Mouse (Mus musculus): Measurements from ENCODE around the gene Gnb4. TPM values are rescaled to one million over a fixed set of nuclear protein-coding genes. Genes with fewer than 3 reads are reported as not detected.

The Gnb4 gene
- polyA plus RNA-seq, 1 experiment, result 13.9 TPM

GRCm38 (mm10) chr3:32616006-32616330, 417 bp downstream of the Gnb4 start:
- WGBS, result 4% methylated on average over 12 of the region's 14 CpGs
- Histone ChIP-seq H3K27me3 (ENCODE audit: control insufficient read depth, insufficient read depth, low read length) (peaks cover 6% of the 10 kb centered on the region), H3K27ac (ENCODE audit: insufficient read depth, low read length) (no peak overlapping the region), H3K4me1 (ENCODE audit: control insufficient read depth, insufficient read depth, insufficient read length) (no peaks in the 10 kb centered on the region; the same call in 1 of the 2 replicates), H3K36me3 (ENCODE audit: control insufficient read depth, insufficient read depth, low read length) (no peaks in the 10 kb centered on the region), H3K4me3 (ENCODE audit: extremely low read depth, insufficient read depth, insufficient read length) (peak overlapping the region; percentile 59)
- no peak for DNase-seq (ENCODE audit: low read depth in 1 of 2, low spot score in 2 of 2)
- TF ChIP-seq POLR2A (IDR thresholded peaks at IDR 0.05; ENCODE audit: low read depth, low read length) (no peak), CTCF (IDR thresholded peaks at IDR 0.05; ENCODE audit: extremely low read depth, insufficient read depth, insufficient read length, insufficient replicate concordance) (no peak)

GRCm38 (mm10) chr3:32615376-32615775, 1.0 kb downstream of the Gnb4 start:
- Histone ChIP-seq H3K4me3 (ENCODE audit: extremely low read depth, insufficient read depth, insufficient read length) (peak overlapping the region; percentile 59; the same call in 1 of the 2 replicates), H3K27me3 (ENCODE audit: control insufficient read depth, insufficient read depth, low read length) (peaks cover 6% of the 10 kb centered on the region), H3K27ac (ENCODE audit: insufficient read depth, low read length) (no peak overlapping the region), H3K36me3 (ENCODE audit: control insufficient read depth, insufficient read depth, low read length) (no peaks in the 10 kb centered on the region), H3K4me1 (ENCODE audit: control insufficient read depth, insufficient read depth, insufficient read length) (no peaks in the 10 kb centered on the region; the same call in 1 of the 2 replicates)
- DNase-seq (ENCODE audit: low read depth in 1 of 2, low spot score in 2 of 2), result no peak
- TF ChIP-seq POLR2A (IDR thresholded peaks at IDR 0.05; ENCODE audit: low read depth, low read length), result no peak
- TF ChIP-seq CTCF (IDR thresholded peaks at IDR 0.05; ENCODE audit: extremely low read depth, insufficient read depth, insufficient read length, insufficient replicate concordance), result no peak
- 12% methylated on average over 5 of the region's 5 CpGs for WGBS

- Histone ChIP-seq H3K4me3 (ENCODE audit: extremely low read depth, insufficient read depth, insufficient read length) (no peak overlapping the region), H3K4me1 (ENCODE audit: control insufficient read depth, insufficient read depth, insufficient read length) (no peaks in the 10 kb centered on the region; the same call in 1 of the 2 replicates), H3K36me3 (ENCODE audit: control insufficient read depth, insufficient read depth, low read length) (no peaks in the 10 kb centered on the region), H3K27ac (ENCODE audit: insufficient read depth, low read length) (no peak overlapping the region), H3K27me3 (ENCODE audit: control insufficient read depth, insufficient read depth, low read length) (peaks cover 6% of the 10 kb centered on the region)
- 86% methylated on average over 2 of the region's 2 CpGs for WGBS
- TF ChIP-seq CTCF (IDR thresholded peaks at IDR 0.05; ENCODE audit: extremely low read depth, insufficient read depth, insufficient read length, insufficient replicate concordance), result no peak
- TF ChIP-seq POLR2A (IDR thresholded peaks at IDR 0.05; ENCODE audit: low read depth, low read length), result no peak
- DNase-seq (ENCODE audit: low read depth in 1 of 2, low spot score in 2 of 2), result no peak
Measured at GRCm38 (mm10) chr3:32614786-32615185, 1.6 kb downstream of the Gnb4 start.

- WGBS, result 78% methylated on average over 11 of the region's 11 CpGs
- no peaks in the 10 kb centered on the region for H3K36me3 ChIP-seq (ENCODE audit: control insufficient read depth, insufficient read depth, low read length)
- no peak overlapping the region for H3K4me3 ChIP-seq (ENCODE audit: extremely low read depth, insufficient read depth, insufficient read length)
- H3K4me1 ChIP-seq (ENCODE audit: control insufficient read depth, insufficient read depth, insufficient read length), result no peaks in the 10 kb centered on the region; the same call in 1 of the 2 replicates
- H3K27ac ChIP-seq (ENCODE audit: insufficient read depth, low read length), result no peak overlapping the region
- H3K27me3 ChIP-seq (ENCODE audit: control insufficient read depth, insufficient read depth, low read length), result peaks cover 6% of the 10 kb centered on the region
- TF ChIP-seq CTCF (IDR thresholded peaks at IDR 0.05; ENCODE audit: extremely low read depth, insufficient read depth, insufficient read length, insufficient replicate concordance) (no peak), POLR2A (IDR thresholded peaks at IDR 0.05; ENCODE audit: low read depth, low read length) (no peak)
- no peak for DNase-seq (ENCODE audit: low read depth in 1 of 2, low spot score in 2 of 2)
Measured at GRCm38 (mm10) chr3:32611606-32612170, 4.7 kb downstream of the Gnb4 start.

GRCm38 (mm10) chr3:32610560-32610959, 5.8 kb downstream of the Gnb4 start:
- H3K4me1 ChIP-seq (ENCODE audit: control insufficient read depth, insufficient read depth, insufficient read length), result no peaks in the 10 kb centered on the region
- 38% methylated on average over 7 of the region's 7 CpGs for WGBS
- no peaks in the 10 kb centered on the region for H3K36me3 ChIP-seq (ENCODE audit: control insufficient read depth, insufficient read depth, low read length)
- TF ChIP-seq CTCF (IDR thresholded peaks at IDR 0.05; ENCODE audit: extremely low read depth, insufficient read depth, insufficient read length, insufficient replicate concordance) (no peak), POLR2A (IDR thresholded peaks at IDR 0.05; ENCODE audit: low read depth, low read length) (no peak)
- H3K27me3 ChIP-seq (ENCODE audit: control insufficient read depth, insufficient read depth, low read length), result no peaks in the 10 kb centered on the region
- H3K4me3 ChIP-seq (ENCODE audit: extremely low read depth, insufficient read depth, insufficient read length), result no peak overlapping the region
- no peak overlapping the region for H3K27ac ChIP-seq (ENCODE audit: insufficient read depth, low read length)
- DNase-seq (ENCODE audit: low read depth in 1 of 2, low spot score in 2 of 2), result peak in 1 of 2 experiments; percentile 27

- H3K4me1 ChIP-seq (ENCODE audit: control insufficient read depth, insufficient read depth, insufficient read length), result no peaks in the 10 kb centered on the region
- H3K27me3 ChIP-seq (ENCODE audit: control insufficient read depth, insufficient read depth, low read length), result no peaks in the 10 kb centered on the region
- DNase-seq (ENCODE audit: low read depth in 1 of 2, low spot score in 2 of 2), result no peak
- H3K36me3 ChIP-seq (ENCODE audit: control insufficient read depth, insufficient read depth, low read length), result no peaks in the 10 kb centered on the region
- no peak overlapping the region for H3K4me3 ChIP-seq (ENCODE audit: extremely low read depth, insufficient read depth, insufficient read length)
- 98% methylated on average over 4 of the region's 4 CpGs for WGBS
- no peak overlapping the region for H3K27ac ChIP-seq (ENCODE audit: insufficient read depth, low read length)
- no peak for TF ChIP-seq CTCF (IDR thresholded peaks at IDR 0.05; ENCODE audit: extremely low read depth, insufficient read depth, insufficient read length, insufficient replicate concordance)
- no peak for TF ChIP-seq POLR2A (IDR thresholded peaks at IDR 0.05; ENCODE audit: low read depth, low read length)
Measured at GRCm38 (mm10) chr3:32609233-32609632, 7.2 kb downstream of the Gnb4 start.

DNA sequence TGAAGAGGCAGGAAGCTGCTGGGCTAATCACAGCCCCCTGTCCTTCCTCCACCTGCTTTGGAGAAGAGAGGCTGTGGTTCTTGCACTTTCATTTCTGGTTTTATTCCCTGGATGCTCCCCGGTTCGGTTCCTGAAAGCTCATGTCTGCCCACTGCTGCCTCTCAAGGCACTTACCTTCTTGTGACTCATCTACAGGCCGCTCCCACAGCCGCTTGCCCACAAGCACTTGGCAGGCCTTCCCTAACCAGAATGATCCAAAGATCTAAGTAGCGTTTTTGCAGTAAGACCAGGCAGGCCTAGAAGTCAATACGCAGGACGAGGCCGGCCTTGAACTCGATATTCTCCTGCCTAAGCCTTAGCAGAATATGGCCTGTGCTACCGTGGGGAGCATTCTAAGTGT, 15.3 kb downstream of the Gnb4 start:
- Histone ChIP-seq H3K27me3 (ENCODE audit: control insufficient read depth, insufficient read depth, low read length) (no peaks in the 10 kb centered on the region), H3K4me1 (ENCODE audit: control insufficient read depth, insufficient read depth, insufficient read length) (no peaks in the 10 kb centered on the region), H3K36me3 (ENCODE audit: control insufficient read depth, insufficient read depth, low read length) (no peaks in the 10 kb centered on the region), H3K4me3 (ENCODE audit: extremely low read depth, insufficient read depth, insufficient read length) (no peak overlapping the region), H3K27ac (ENCODE audit: insufficient read depth, low read length) (no peak overlapping the region)
- WGBS, result 77% methylated on average over 10 of the region's 10 CpGs
- DNase-seq (ENCODE audit: low read depth in 1 of 2, low spot score in 2 of 2), result no peak
- no peak for TF ChIP-seq CTCF (IDR thresholded peaks at IDR 0.05; ENCODE audit: extremely low read depth, insufficient read depth, insufficient read length, insufficient replicate concordance)
